Mouse (Mus musculus) right cerebral cortex, postnatal 10 days (tissue): ENCODE results near the gene Rbm45.

Source experiments
- DNase-seq, 2 experiments: peaks; one replicate each; pipeline ENCODE4 v3.0.0; 2021; ENCODE audit warnings: low spot score in 2 of 2

Gene Rbm45

GRCm38 (mm10) chr2:76369821-76370655 lies at the start of gene Rbm45:
Rbm45 (plus strand) TSS chr2:76369984.
- peak; percentile 90 to 94 for DNase-seq

GRCm38 (mm10) chr2:76320336-76320735 lies 49.4 kb upstream of the Rbm45 start:
- DNase-seq: no peak

- DNase-seq: no peak
Measured at GRCm38 (mm10) chr2:76323185-76323875, 46.5 kb upstream of the Rbm45 start.

DNA sequence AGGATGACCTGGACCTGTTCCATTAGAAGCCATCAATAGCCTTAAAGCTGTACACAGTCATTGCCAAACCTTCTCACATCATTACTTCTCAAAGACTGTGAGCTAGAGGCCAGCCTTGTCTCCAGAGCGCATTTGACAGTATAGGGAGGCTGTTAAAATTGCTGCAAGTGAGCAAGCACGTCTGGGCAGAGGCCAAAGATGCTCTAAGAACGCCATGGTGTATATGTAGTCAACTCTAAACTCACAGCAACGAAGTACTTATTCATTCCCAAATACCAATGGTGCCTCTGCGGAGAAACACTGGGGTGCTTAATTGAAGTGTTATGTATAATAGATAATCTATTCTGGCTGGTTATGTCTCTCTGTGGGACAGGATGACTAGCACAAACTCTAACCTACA lies 45.3 kb upstream of the Rbm45 start:
- DNase-seq: no peak

DNA sequence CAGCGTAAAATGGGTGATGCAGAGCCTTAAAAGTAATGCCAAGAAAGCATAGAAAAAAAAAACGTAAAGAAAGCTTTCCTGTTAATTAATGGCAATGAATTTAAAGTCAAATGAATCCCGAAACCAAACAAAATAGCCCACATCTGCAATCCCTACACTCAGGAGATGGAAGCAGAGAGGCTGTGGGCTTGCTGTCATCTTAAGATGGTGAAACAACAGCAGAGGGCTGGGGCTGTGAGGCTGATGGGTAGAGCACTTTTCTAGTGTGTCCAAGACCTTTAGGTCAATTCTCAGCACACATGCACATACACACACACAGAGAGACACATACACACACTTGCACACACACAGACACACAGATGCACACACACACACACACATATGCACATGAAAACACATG lies 43.6 kb upstream of the Rbm45 start:
- no peak for DNase-seq

DNA sequence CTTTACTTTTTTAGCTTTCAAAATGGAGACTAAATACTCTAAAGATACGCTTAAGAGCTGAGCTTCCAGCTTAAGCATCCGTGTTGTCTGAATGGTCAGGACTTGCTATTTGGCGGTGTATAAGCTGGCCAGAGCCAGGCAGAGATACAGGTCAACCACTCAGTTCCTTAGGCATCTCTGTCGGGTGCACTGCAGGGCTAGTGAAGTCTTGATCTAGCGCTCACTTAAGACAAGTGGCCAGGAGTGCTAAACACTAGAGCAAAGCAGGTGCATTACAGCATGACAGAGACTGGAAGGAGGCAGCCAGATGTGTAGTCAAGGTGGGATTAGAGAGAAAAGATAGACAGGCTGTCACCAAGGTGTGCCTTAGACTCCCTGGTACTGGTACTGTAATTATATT lies 39.7 kb upstream of the Rbm45 start:
- DNase-seq: no peak

DNA sequence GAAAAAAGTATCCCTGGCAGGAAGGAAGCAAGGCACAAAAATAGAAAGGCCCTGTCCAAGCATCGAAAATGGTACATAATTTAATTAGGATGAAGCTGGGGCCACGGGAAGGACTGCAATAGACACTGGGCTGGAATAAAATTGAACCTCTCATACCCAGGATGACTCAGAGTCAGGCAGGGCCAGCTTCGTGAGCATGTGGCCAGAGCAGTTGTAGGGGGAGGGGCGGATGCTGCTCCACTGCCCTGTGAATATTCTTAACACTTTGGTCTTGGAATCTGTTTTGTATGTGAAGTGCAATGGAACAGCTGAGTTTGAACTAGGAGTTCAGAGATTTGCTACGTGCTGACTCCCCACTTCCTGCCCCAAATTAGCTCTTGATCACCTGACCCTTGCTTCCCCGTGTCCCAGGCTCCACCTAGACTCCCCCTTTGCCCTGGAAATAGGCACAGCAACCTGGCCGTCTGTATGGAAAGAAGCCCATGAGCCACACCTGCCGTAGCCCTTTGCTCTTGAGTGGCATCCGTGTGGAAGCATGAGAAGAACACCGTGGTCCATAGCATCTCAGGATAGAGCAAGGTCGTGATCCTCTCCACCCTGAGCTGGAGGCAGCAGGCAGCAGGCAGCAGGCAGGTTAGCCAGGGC lies 37.5 kb upstream of the Rbm45 start:
- no peak for DNase-seq

DNA sequence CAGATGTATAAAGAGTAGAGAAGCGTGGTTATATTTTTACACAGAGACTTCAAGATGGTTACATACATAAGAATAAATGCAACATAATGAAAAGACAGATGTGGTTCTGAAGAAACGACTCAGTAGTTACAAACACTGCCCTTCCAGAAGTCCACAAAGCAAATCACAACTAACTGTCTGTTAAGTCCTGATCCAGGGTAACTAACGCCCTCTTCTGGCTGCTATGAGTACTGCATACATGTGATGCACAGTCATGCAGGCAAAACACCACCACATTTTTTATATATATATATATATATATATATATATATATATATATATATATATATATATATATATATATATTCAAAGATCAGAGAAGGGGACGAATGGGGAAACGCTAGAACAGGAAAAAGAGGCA lies 35.2 kb upstream of the Rbm45 start:
- no peak for DNase-seq

DNA sequence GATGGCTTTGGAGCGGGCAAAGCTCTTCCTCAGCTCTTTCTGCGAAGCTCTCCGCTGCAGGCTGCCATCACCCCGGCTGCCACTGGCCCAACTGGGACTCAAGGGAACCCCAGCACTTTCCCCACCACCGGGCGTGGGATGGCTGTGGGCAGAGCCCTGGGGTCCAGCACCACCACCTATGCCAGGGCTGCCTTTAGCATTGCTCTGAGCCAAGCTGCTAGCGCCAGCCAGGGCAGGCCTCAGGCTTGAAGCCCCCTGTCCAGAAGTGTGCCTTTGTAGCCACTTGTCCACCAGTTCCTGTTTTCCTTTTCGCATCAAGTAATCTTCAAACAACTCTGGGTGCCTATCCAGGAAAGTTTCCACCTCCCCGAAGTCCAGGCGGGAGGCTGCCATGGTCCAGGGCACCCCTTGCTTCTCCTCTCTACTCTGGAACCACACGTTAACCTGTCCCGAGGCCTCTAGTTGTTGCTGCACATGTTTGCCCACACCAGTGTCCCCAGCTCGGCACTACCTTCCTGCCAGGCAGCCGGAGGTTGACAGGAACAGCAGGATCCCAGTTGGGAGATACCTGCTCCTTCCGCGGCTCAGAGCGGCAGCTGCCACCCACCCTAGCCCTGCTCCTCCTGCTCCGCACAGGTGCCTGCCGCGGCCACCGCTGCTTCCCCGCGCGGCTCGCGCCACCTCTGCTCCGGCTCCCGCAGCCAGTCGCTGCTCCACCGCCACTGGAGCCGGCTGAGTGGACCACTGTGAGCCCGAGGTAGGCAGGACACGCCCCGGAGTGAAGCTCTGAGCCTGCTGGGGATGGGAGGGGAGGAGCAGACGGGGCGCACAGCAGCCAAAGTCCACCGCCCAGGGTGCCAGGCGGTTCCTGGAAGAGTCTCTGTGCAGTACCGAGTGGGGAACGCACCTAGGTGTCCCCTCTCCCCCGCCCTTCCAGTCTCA lies 31.3 kb upstream of the Rbm45 start, which contains the start of gene Pde11a:
Pde11a (minus strand) TSS at position 560 of the 942 bp plus-strand sequence.
- DNase-seq: no peak

GRCm38 (mm10) chr2:76342146-76342545 lies 27.6 kb upstream of the Rbm45 start:
- DNase-seq: no peak

GRCm38 (mm10) chr2:76347839-76348238 lies 21.9 kb upstream of the Rbm45 start:
- no peak for DNase-seq

DNA sequence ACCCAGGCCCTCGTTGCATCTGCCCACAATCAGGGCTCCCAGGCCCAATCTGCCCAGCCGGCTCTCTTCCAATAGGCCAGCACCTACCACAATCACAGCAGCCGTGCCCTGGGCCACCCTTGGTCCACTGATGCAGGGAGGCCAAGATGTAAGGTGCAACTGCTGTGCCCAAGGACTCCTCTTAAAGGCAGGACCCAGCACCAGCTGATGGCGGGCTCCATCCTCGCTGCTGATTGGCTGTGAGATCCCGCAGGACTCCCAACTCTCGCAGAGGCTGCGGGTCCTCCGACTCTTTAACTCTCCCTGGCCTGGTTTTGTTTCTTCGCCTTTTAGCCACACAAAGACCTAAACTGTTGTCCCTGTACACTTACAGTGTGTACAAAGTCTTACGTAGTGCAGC lies 9.6 kb upstream of the Rbm45 start, which contains the start of gene Cyct:
Cyct (minus strand) TSS at position 225 of the 400 bp plus-strand sequence.
- DNase-seq: no peak

DNA sequence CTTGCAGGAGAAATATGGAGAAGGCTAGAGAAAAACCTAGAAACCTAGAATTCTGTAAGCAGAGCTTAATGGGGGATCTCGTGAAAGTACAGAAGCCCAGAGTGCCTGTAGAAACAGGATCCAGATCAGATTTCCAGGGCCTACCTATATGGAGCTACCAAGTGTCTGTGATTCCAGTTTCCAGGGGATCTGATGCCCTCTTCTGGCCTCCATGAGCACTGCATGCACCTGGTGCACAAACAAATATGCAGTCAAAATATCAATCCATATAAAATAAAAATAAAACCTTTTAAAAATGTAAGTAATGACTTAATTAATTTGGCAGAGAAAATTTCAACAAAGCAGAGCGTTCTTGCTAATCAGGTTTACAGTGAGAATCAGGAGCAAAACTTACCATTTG lies 7.7 kb upstream of the Rbm45 start:
- peak in 1 of 2 experiments; percentile 49 for DNase-seq

GRCm38 (mm10) chr2:76365811-76366210 lies 4.0 kb upstream of the Rbm45 start:
- no peak for DNase-seq

GRCm38 (mm10) chr2:76367188-76367922 lies 2.4 kb upstream of the Rbm45 start:
- peak; percentile 68 to 87 for DNase-seq

DNA sequence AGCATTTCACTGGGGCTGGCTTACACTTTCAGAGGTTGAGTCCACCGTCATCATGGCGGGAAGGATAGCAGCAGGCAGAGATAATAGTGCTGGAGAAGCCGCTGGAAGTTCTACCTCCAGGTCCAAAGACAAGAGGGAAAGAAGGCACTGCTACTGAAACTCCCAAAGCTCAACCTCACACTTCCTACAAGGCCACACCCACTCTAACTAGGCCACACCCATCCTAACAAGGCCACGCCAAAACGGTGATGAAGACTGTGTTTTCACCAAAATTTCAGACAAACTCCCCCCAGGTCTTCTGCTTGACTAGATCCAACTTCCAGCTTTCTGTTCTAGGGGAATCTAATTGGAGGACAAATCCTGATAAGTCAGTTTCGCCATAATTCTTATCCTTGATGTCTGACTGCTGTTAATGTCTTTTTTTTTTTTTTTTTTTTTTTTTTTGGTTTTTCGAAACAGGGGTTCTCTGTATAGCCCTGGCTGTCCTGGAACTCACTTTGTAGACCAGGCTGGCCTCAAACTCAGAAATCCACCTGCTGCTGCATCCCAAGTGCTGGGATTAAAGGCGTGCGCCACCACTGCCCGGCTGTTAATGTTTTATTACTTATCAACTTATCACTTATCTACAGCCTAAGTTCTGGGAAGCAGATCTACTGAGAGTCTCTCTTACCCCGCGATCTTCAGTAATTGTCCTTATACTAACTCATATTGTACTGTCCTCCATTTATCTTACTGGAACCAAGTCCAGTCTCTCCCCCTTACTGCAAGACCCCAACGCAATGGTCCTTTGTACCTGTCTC lies 723 bp upstream of the Rbm45 start:
- DNase-seq: no peak

GRCm38 (mm10) chr2:76370656-76370922 lies 805 bp downstream of the Rbm45 start:
- DNase-seq: no peak

DNA sequence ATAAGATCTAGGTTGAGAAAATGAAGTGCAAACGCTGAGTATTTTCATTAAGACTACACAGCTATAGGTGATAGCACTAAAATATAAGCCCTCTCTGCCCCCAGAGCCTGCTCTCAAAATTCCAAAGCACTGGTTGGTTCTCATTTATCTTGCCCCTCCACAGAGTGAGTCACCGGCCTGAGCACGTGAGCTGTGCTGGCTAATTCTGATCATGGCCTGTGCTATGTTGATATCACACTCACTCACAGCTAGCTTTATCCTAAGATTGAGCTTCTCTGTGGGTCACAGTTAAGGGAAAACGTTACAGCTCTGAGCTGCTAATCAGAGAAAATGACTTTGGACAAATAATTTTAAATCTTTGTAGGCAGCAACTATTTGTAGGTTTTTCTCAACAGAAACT lies 2.5 kb downstream of the Rbm45 start:
- DNase-seq: no peak

DNA sequence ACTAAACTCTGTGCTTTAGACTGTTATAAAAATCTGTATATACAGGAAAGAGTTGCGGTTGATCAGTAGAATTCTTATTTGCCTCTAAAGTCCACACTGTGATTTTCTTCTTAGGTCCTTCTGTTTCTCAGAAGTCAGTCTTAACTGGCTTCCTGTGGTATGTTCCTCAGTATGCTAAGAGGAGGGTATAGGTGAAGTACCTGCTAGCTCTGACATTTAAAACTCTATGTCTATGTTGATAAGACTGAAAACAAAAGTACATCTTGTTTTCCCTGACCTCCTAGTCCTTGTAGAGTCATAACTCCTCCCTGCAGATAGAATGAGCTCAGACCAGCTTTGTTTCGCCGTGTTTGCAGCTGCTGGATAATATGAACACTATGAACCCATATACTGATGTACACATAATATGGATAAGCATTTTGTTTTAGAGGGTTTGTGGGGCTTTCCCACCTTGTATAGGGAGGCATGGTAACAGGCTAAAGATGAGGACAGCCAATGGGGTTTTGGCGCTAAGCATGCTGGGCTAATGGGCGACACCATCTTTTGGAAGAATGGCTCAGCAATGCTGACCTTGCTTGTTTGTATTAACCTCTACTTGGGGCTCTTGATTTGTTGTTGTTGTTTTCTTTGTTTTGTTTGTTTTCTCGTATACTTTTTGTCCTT lies 4.9 kb downstream of the Rbm45 start:
- no peak for DNase-seq

DNA sequence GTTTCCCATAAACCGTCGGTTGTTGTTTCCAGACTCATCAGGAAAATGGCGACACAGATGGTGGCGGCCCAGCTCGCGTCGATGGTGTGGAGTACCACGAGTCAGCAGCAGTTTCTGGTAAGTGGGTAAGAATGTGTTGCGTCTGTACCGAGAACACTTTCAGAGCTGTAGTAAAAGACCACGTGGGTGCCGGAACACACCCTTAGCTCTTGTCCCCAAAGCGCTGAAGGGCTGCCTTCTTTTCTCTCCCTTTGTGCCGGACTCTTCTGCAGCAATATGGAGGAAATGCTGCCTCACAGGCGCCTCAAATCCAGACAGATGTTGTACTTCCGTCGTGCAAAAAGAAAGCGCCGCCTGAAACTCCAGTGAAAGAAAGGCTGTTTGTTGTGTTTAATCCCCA lies 8.9 kb downstream of the Rbm45 start:
- DNase-seq: no peak
